Comparison of ENCODE assay signal across 17 mouse cellular contexts in the genomic region with DNA sequence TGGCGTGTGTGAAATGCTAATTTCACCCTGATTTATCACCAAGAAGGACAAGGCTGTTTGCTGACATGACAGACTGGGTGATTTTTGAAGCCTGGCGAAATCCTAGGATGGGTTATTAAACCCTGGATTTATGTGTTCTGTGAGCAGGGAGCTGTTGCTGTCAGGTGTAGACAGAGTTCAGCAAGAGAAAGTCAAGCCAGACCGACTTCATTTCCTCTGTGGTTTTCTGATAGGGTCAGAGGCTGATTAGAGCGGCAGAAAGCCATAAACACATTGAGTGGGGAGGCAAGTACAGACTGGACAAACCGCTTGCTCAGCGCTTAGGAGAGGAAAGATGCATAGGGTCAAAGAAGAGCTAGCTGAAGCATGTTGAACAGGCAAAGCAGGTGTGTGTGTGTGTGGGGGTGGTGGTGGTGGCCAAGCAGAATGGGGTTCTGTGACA.
A peak's percentile ranks its signal among the peaks of the same experiment; 100 is the strongest.
DNase-seq lines count a peak whose midpoint lies in the region; ATAC-seq and TF ChIP-seq lines count a peak whose summit lies in the region.
"Had no signal": no experiment of that assay in that cellular context is flagged by ENCODE, and none has a peak within 500 bp of the region (broad histone marks: within the 10 kb centered on the region; RNA-seq: fewer than 3 reads in every experiment).

No protein-coding gene starts in this region.

- H3K4me2 ChIP-seq in embryonic facial prominence, embryonic 14.5 days (ENCODE audit: low read depth, low read length): no peak overlapping the region
- H3K4me2 ChIP-seq in lung, embryonic 14.5 days: no peak overlapping the region
- no peak overlapping the region for H3K4me2 ChIP-seq in lung, postnatal 0 days (replicated peaks; ENCODE audit: low read depth, low read length)
- H3K4me2 ChIP-seq: embryonic facial prominence, embryonic 13.5 days; forebrain, embryonic 13.5 days; limb, embryonic 15.5 days had no signal

- H3K4me1 ChIP-seq in embryonic facial prominence, embryonic 14.5 days (ENCODE audit: control insufficient read depth, insufficient read depth, low read length): peaks cover 19% of the 10 kb centered on the region; the same call in 1 of the 2 replicates
- H3K4me1 ChIP-seq in embryonic facial prominence, embryonic 10.5 days: peaks cover 21% of the 10 kb centered on the region
- no peaks in the 10 kb centered on the region for H3K4me1 ChIP-seq in lung, embryonic 14.5 days (ENCODE audit: insufficient read depth)
- H3K4me1 ChIP-seq in lung, postnatal 0 days (ENCODE audit: insufficient read depth, low read depth, low read length): no peaks in the 10 kb centered on the region
- peaks cover 0 to 17% of the 10 kb centered on the region in 2 experiments for H3K4me1 ChIP-seq in MEL (ENCODE audit: control insufficient read depth in 1 of 2, insufficient read depth in 2 of 2, low read length in 2 of 2)

- TF ChIP-seq POLR2A in MEL (IDR thresholded peaks at IDR 0.05; ENCODE audit: control insufficient read depth in 1 of 2, insufficient read depth in 1 of 2, low read depth in 1 of 2, low read length in 2 of 2, poor library complexity in 1 of 2): no peak

- TF ChIP-seq RAD21 in MEL (IDR thresholded peaks at IDR 0.05; ENCODE audit: low read depth, low read length): no peak

- no peaks in the 10 kb centered on the region for H3K79me2 ChIP-seq in MEL (ENCODE audit: control insufficient read depth, insufficient read depth, low read length, poor library complexity)

- no peak overlapping the region for H3K27ac ChIP-seq in embryonic facial prominence, embryonic 14.5 days (replicated peaks; ENCODE audit: low read depth, low read length)
- no peak overlapping the region for H3K27ac ChIP-seq in embryonic facial prominence, embryonic 10.5 days (replicated peaks)
- no peak overlapping the region for H3K27ac ChIP-seq in lung, embryonic 14.5 days (ENCODE audit: low read depth)
- no peak overlapping the region for H3K27ac ChIP-seq in lung, postnatal 0 days (ENCODE audit: low read length)
- no peak overlapping the region for H3K27ac ChIP-seq in MEL (ENCODE audit: control insufficient read depth, low read depth, low read length)
- H3K27ac ChIP-seq: embryonic facial prominence, embryonic 13.5 days; forebrain, embryonic 13.5 days; heart, adult 2 months; limb, embryonic 15.5 days had no signal

- WGBS in embryonic facial prominence, embryonic 14.5 days: 48% methylated on average over 6 of the region's 6 CpGs
- 72% methylated on average over 6 of the region's 6 CpGs for WGBS in embryonic facial prominence, embryonic 10.5 days
- 29% methylated on average over 6 of the region's 6 CpGs for WGBS in lung, embryonic 14.5 days
- 54% methylated on average over 6 of the region's 6 CpGs for WGBS in lung, postnatal 0 days

- peak; percentile 9; the same call in 1 of the 2 replicates for ATAC-seq in embryonic facial prominence, embryonic 14.5 days (ENCODE audit: low read depth)
- ATAC-seq in lung, embryonic 14.5 days (ENCODE audit: insufficient read depth): 0 out of 2 replicates have a peak, but pooled peaks have one; percentile 10
- no peak for ATAC-seq in lung, postnatal 0 days

- no peaks in the 10 kb centered on the region for H3K9me3 ChIP-seq in embryonic facial prominence, embryonic 14.5 days (ENCODE audit: control insufficient read depth, low read length)
- H3K9me3 ChIP-seq in embryonic facial prominence, embryonic 10.5 days: no peaks in the 10 kb centered on the region
- H3K9me3 ChIP-seq in lung, embryonic 14.5 days (ENCODE audit: low read depth, low read length): no peaks in the 10 kb centered on the region
- no peaks in the 10 kb centered on the region for H3K9me3 ChIP-seq in lung, postnatal 0 days (ENCODE audit: low read length)
- no peaks in the 10 kb centered on the region for H3K9me3 ChIP-seq in MEL (replicated peaks; ENCODE audit: insufficient read depth, low read length)
- H3K9me3 ChIP-seq: embryonic facial prominence, embryonic 13.5 days; forebrain, embryonic 13.5 days; limb, embryonic 15.5 days had no signal

- DNase-seq in embryonic facial prominence, embryonic 14.5 days (ENCODE audit: low spot score): peak; percentile 34
- DNase-seq in embryonic facial prominence, embryonic 10.5 days (ENCODE audit: low spot score): no peak
- no peak for DNase-seq in lung, embryonic 14.5 days
- no peak for DNase-seq in lung, postnatal 0 days (ENCODE audit: low spot score)
- peak; percentile 61 for DNase-seq in MEL (ENCODE audit: low read depth, low spot score)
- DNase-seq in kidney, postnatal 4 days: peak; percentile 30 to 49
- DNase-seq in ovary, postnatal 10 days (ENCODE audit: low spot score): no peak
- DNase-seq in right cerebral cortex, postnatal 25 days: no peak
- DNase-seq: adrenal gland, adult 8-10 months; cerebellum, adult 9-10 months; heart, adult 2 months; heart, postnatal 36 days; lung, adult 18-20 months; thymus, postnatal 25 days had no signal

- no peaks in the 10 kb centered on the region for H3K27me3 ChIP-seq in embryonic facial prominence, embryonic 14.5 days (replicated peaks; ENCODE audit: control insufficient read depth, insufficient read depth, low read length)
- H3K27me3 ChIP-seq in embryonic facial prominence, embryonic 10.5 days (replicated peaks; ENCODE audit: low read depth, poor library complexity, severe bottlenecking): 0 out of 2 replicates have a peak, but pooled peaks cover 4% of the 10 kb centered on the region
- no peaks in the 10 kb centered on the region for H3K27me3 ChIP-seq in lung, embryonic 14.5 days (ENCODE audit: insufficient read depth, low read length)
- no peaks in the 10 kb centered on the region for H3K27me3 ChIP-seq in lung, postnatal 0 days (replicated peaks; ENCODE audit: insufficient read depth, low read length)
- no peaks in the 10 kb centered on the region for H3K27me3 ChIP-seq in MEL (ENCODE audit: control insufficient read depth in 1 of 2, insufficient read depth in 2 of 2, low read length in 2 of 2)
- H3K27me3 ChIP-seq: forebrain, embryonic 13.5 days had no signal

- TF ChIP-seq EP300 in lung, postnatal 0 days (IDR thresholded peaks at IDR 0.05): no peak
- peak; percentile 56 to 78 for TF ChIP-seq EP300 in MEL (IDR thresholded peaks at IDR 0.05; ENCODE audit: low read depth in 1 of 2, low read length in 2 of 2)

- H3K36me3 ChIP-seq in embryonic facial prominence, embryonic 14.5 days (ENCODE audit: control insufficient read depth, insufficient read depth, low read length): no peaks in the 10 kb centered on the region
- no peaks in the 10 kb centered on the region for H3K36me3 ChIP-seq in embryonic facial prominence, embryonic 10.5 days (replicated peaks)
- no peaks in the 10 kb centered on the region for H3K36me3 ChIP-seq in lung, embryonic 14.5 days (ENCODE audit: insufficient read depth)
- no peaks in the 10 kb centered on the region for H3K36me3 ChIP-seq in lung, postnatal 0 days (ENCODE audit: insufficient read depth, low read length)
- H3K36me3 ChIP-seq in MEL (ENCODE audit: control insufficient read depth in 1 of 2, insufficient read depth in 2 of 2, low read length in 2 of 2): peaks cover 0 to 6% of the 10 kb centered on the region in 2 experiments; a peak in 2 of 4 replicates
- H3K36me3 ChIP-seq: embryonic facial prominence, embryonic 13.5 days; limb, embryonic 15.5 days had no signal

- no peak overlapping the region for H3K9ac ChIP-seq in embryonic facial prominence, embryonic 14.5 days (ENCODE audit: low read depth, low read length)
- H3K9ac ChIP-seq in lung, embryonic 14.5 days: no peak overlapping the region
- no peak overlapping the region for H3K9ac ChIP-seq in lung, postnatal 0 days (replicated peaks; ENCODE audit: low read depth)
- no peak overlapping the region for H3K9ac ChIP-seq in MEL (ENCODE audit: control insufficient read depth, low read depth, low read length, poor library complexity, severe bottlenecking)
- H3K9ac ChIP-seq: embryonic facial prominence, embryonic 13.5 days; forebrain, embryonic 13.5 days; limb, embryonic 15.5 days had no signal

- no peak overlapping the region for H3K4me3 ChIP-seq in embryonic facial prominence, embryonic 14.5 days (ENCODE audit: low read depth, low read length)
- H3K4me3 ChIP-seq in embryonic facial prominence, embryonic 10.5 days: no peak overlapping the region
- H3K4me3 ChIP-seq in lung, embryonic 14.5 days (ENCODE audit: low read depth, low read length): no peak overlapping the region
- no peak overlapping the region for H3K4me3 ChIP-seq in lung, postnatal 0 days (ENCODE audit: low read depth, low read length)
- H3K4me3 ChIP-seq in MEL (ENCODE audit: control insufficient read depth in 1 of 2, insufficient read depth in 1 of 2, low read depth in 2 of 2, low read length in 2 of 2): no peak overlapping the region
- H3K4me3 ChIP-seq: embryonic facial prominence, embryonic 13.5 days; forebrain, embryonic 13.5 days; heart, adult 2 months; limb, embryonic 15.5 days had no signal

- no peak for TF ChIP-seq CTCF in lung, embryonic 14.5 days (IDR thresholded peaks at IDR 0.05; ENCODE audit: low read depth)
- TF ChIP-seq CTCF in lung, postnatal 0 days (IDR thresholded peaks at IDR 0.05): no peak
- no peak for TF ChIP-seq CTCF in MEL (IDR thresholded peaks at IDR 0.05 in 2 of 3, conservative IDR thresholded peaks at IDR 0.05 in 1 of 3; ENCODE audit: control insufficient read depth in 1 of 3, insufficient read depth in 1 of 3, low read depth in 2 of 3, low read length in 3 of 3, poor library complexity in 1 of 3, severe bottlenecking in 1 of 3)

TF ChIP-seq in MEL, 35 proteins besides CTCF, POLR2A, EP300 and RAD21 (continues in another document):
- TF ChIP-seq GABPA (IDR thresholded peaks at IDR 0.05; ENCODE audit: low read depth, low read length) (no peak), RCOR1 (IDR thresholded peaks at IDR 0.05; ENCODE audit: low read depth, low read length) (peak; percentile 74), CHD2 (IDR thresholded peaks at IDR 0.05; ENCODE audit: low read length) (no peak), MYB (IDR thresholded peaks at IDR 0.05; ENCODE audit: low read depth, low read length) (no peak), JUND (IDR thresholded peaks at IDR 0.05; ENCODE audit: low read depth, low read length) (no peak), MAZ (IDR thresholded peaks at IDR 0.05; ENCODE audit: low read depth, low read length) (no peak), KAT2A (conservative IDR thresholded peaks at IDR 0.05; ENCODE audit: low read depth, low read length) (no peak), HCFC1 (IDR thresholded peaks at IDR 0.05; ENCODE audit: low read depth, low read length) (no peak), SMC3 (IDR thresholded peaks at IDR 0.05; ENCODE audit: low read depth, low read length) (no peak), TBP (IDR thresholded peaks at IDR 0.05; ENCODE audit: low read depth, low read length) (no peak), POLR2AphosphoS5 (IDR thresholded peaks at IDR 0.05; ENCODE audit: borderline replicate concordance, low read depth, low read length) (no peak), BHLHE40 (IDR thresholded peaks at IDR 0.05; ENCODE audit: borderline replicate concordance, low read depth, low read length) (no peak), USF2 (IDR thresholded peaks at IDR 0.05; ENCODE audit: borderline replicate concordance in 1 of 2, insufficient read depth in 1 of 2, low read depth in 1 of 2, low read length in 2 of 2) (no peak), ZKSCAN1 (IDR thresholded peaks at IDR 0.05; ENCODE audit: low read depth, low read length) (no peak), ETS1 (IDR thresholded peaks at IDR 0.05; ENCODE audit: low read depth, low read length) (peak; percentile 64)

Comparison
In these comparisons a context has a peak if more than half of its experiments do, and no peak if none do; other contexts are left out.
1. DNase-seq: peak in embryonic facial prominence, embryonic 14.5 days (single experiment), MEL (single experiment) and kidney, postnatal 4 days (2 of 2); none in embryonic facial prominence, embryonic 10.5 days (single experiment), lung, embryonic 14.5 days (single experiment), lung, postnatal 0 days (single experiment), ovary, postnatal 10 days (single experiment) and right cerebral cortex, postnatal 25 days (single experiment).